Mouse (Mus musculus) liver, embryonic 14.5 days (tissue): Measurements from ENCODE around the gene Slc39a5. TPM values are rescaled to one million over a fixed set of nuclear protein-coding genes. Genes with fewer than 3 reads are reported as not detected.

Experiments used
- ATAC-seq: fragments of 200-750 bp; cut with Nextera tagmentation; 2 replicates; pipeline ENCODE4 v1.8.0; 2017; ENCODE audit warnings: moderate number of reproducible peaks, mild to moderate bottlenecking, moderate library complexity; ENCODE audit not compliant: insufficient read depth
- DNase-seq, 3 experiments: peaks; one replicate each; pipeline ENCODE4 v3.0.0-alpha.2; 2012 to 2013; ENCODE audit warnings: low read depth in 3 of 3, low spot score in 3 of 3
- H3K27ac ChIP-seq: fragments of 300-500 bp; sonication (generic); 2 replicates; pipeline ENCODE4 v1.5.1; 2014; ENCODE audit warnings: moderate library complexity, mild to moderate bottlenecking, control low read depth, inconsistent platforms
- H3K27me3 ChIP-seq: fragments of 300-500 bp; sonication (generic); 2 replicates; pipeline ENCODE4 v1.6.1; 2014; ENCODE audit warnings: mild to moderate bottlenecking, low read length, moderate library complexity; ENCODE audit not compliant: control insufficient read depth, insufficient read depth
- H3K36me3 ChIP-seq: fragments of 300-500 bp; sonication (generic); replicated peaks from 2 replicates; pipeline ENCODE4 v1.6.1; 2014; ENCODE audit warnings: low read depth; ENCODE audit not compliant: control insufficient read depth, insufficient read depth
- H3K4me1 ChIP-seq, 2 experiments: fragments of 200-500 bp in 1 of 2; fragments of 300-500 bp in 1 of 2; sonication (generic) in 1 of 2; replicated peaks; 2 replicates each; pipeline ENCODE4 v1.6.1; 2012 to 2014; ENCODE audit warnings: antibody characterized with exemption in 1 of 2, inconsistent platforms in 1 of 2, low read length in 1 of 2; ENCODE audit not compliant: control insufficient read depth in 2 of 2, insufficient read depth in 2 of 2
- H3K4me2 ChIP-seq: fragments of 300-500 bp; sonication (generic); 2 replicates; pipeline ENCODE4 v1.6.1; 2014; ENCODE audit warnings: low read depth, mild to moderate bottlenecking, control low read depth, moderate library complexity
- H3K4me3 ChIP-seq, 2 experiments: fragments of 200-500 bp in 1 of 2; fragments of 300-500 bp in 1 of 2; sonication (generic) in 1 of 2; 2 replicates each; pipeline ENCODE4 v1.5.1; 2012 to 2014; ENCODE audit warnings: low read depth in 2 of 2, low read length in 2 of 2, mild to moderate bottlenecking in 2 of 2, control low read depth in 1 of 2, inconsistent platforms in 1 of 2, moderate library complexity in 1 of 2; ENCODE audit not compliant: insufficient read depth in 1 of 2
- H3K9ac ChIP-seq: fragments of 300-500 bp; sonication (generic); replicated peaks from 2 replicates; pipeline ENCODE4 v1.6.1; 2014; ENCODE audit warnings: mild to moderate bottlenecking, control low read depth, moderate library complexity
- H3K9me3 ChIP-seq: fragments of 300-500 bp; sonication (generic); 2 replicates; pipeline ENCODE4 v1.6.1; 2016; ENCODE audit warnings: low read length, mixed read lengths; ENCODE audit not compliant: control insufficient read depth
- CTCF ChIP-seq: IDR thresholded peaks from 2 replicates; pipeline ENCODE4 v1.5.1; 2016; ENCODE audit warnings: antibody characterized with exemption, low read depth, control low read depth
- EP300 ChIP-seq: IDR thresholded peaks from 2 replicates; pipeline ENCODE4 v1.6.1; 2016; ENCODE audit warnings: antibody characterized with exemption, low read depth
- WGBS: fragments of 180-500 bp; shearing (Covaris S2); extraction: QIAGEN DNeasy Blood & Tissue Kit; methylation state at CpG from one replicate; pipeline ENCODE4 v1.1.7; 2014; ENCODE audit not compliant: insufficient replicate concordance; 5-methylcytosine and 5-hydroxymethylcytosine counted together
- polyA plus RNA-seq, 2 experiments: library from polyadenylated mRNA; depleted of rRNA in 1 of 2; stranded (reverse) in 1 of 2; unstranded in 1 of 2; fragments of >200 nt; fragmentation: Nextera tagmentation in 1 of 2; extraction: Ambion mirVana in 1 of 2; gene quantifications; 2 replicates each; pipeline versions ENCODE4 v1.2.1 to v1.2.3; 2012 to 2014

Slc39a5 gene
- polyA plus RNA-seq, 2 experiments, result 33.0 to 37.6 TPM

GRCm38 (mm10) chr10:128369218-128369543, 31.8 kb downstream of the Slc39a5 start:
- H3K27me3 ChIP-seq, result no peaks in the 10 kb centered on the region
- peaks cover 8% of the 10 kb centered on the region for H3K36me3 ChIP-seq
- peak overlapping the region; percentile 98 for H3K4me2 ChIP-seq
- H3K27ac ChIP-seq, result peak overlapping the region; percentile 88
- H3K9me3 ChIP-seq, result no peaks in the 10 kb centered on the region
- DNase-seq (no peak), ATAC-seq (no peak)
- peak overlapping the region; percentile 80 to 85 for H3K4me3 ChIP-seq
- no peak for TF ChIP-seq CTCF
- no peak for TF ChIP-seq EP300
- WGBS, result 3% methylated on average over 9 of the region's 9 CpGs
- H3K4me1 ChIP-seq, result peaks cover 14 to 20% of the 10 kb centered on the region in 2 experiments
- peak overlapping the region; percentile 88 for H3K9ac ChIP-seq

- ATAC-seq, result peak; percentile 87
Measured at GRCm38 (mm10) chr10:128368402-128369217, 32.4 kb downstream of the Slc39a5 start, which contains the start of gene Coq10a. Gene Coq10a (minus strand): TSS chr10:128368997.

DNA sequence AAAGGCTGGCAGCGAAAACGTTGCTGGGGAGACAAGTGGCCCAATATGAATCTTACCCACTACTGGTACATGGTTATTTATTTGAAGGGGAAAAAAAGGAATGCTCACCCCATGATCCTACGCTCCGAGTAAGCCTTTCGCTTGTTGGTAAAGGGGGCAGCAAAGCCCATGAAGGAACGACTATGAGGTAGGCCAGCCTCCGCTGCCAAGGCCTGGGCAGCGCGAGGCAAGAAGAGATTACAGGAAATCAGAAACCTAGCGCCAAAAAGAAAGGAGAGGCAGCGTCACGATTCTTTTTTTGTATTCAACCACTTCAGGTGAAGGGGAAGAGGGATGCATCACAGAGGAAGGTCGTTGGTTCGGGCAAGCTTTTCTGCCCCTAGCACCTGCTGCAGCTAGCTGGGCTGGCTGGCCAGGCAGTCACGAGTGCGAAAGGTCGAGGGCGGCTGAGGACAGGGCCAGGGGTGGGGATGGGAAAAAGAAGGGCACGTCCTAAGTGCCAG, 33.1 kb downstream of the Slc39a5 start:
- peak overlapping the region; percentile 88 for H3K9ac ChIP-seq
- peak overlapping the region; percentile 88; the same call in 1 of the 2 replicates for H3K27ac ChIP-seq
- H3K4me3 ChIP-seq, result peak overlapping the region; percentile 80 to 85
- WGBS, result 22% methylated on average over 19 of the region's 19 CpGs
- no peak for DNase-seq
- ATAC-seq, result no peak
- H3K4me1 ChIP-seq, result peaks cover 13 to 14% of the 10 kb centered on the region in 2 experiments
- peak overlapping the region; percentile 98 for H3K4me2 ChIP-seq
- TF ChIP-seq EP300 (no peak), CTCF (no peak)
- no peaks in the 10 kb centered on the region for H3K9me3 ChIP-seq
- no peaks in the 10 kb centered on the region for H3K27me3 ChIP-seq
- H3K36me3 ChIP-seq, result peaks cover 16% of the 10 kb centered on the region

More at GRCm38 (mm10) chr10:128368402-128369217, 32.4 kb downstream of the Slc39a5 start, which contains the start of gene Coq10a:
- TF ChIP-seq CTCF, result no peak
- TF ChIP-seq EP300, result no peak
- no peaks in the 10 kb centered on the region for H3K27me3 ChIP-seq
- under 1% methylated on average over 87 of the region's 87 CpGs for WGBS
- peak within 1 kb of the TSS; percentile 80 to 85 for H3K4me3 ChIP-seq
- H3K4me2 ChIP-seq, result peak within 1 kb of the TSS; percentile 98
- peak within 1 kb of the TSS; percentile 88 for H3K9ac ChIP-seq
- peaks cover 14 to 20% of the 10 kb centered on the region in 2 experiments for H3K4me1 ChIP-seq
- H3K9me3 ChIP-seq, result no peaks in the 10 kb centered on the region
- DNase-seq, result peak; percentile 64 to 78 (median 70)
- peak within 1 kb of the TSS; percentile 88 for H3K27ac ChIP-seq
- peaks cover 9% of the 10 kb centered on the region for H3K36me3 ChIP-seq

GRCm38 (mm10) chr10:128362568-128362967, 38.5 kb downstream of the Slc39a5 start:
- TF ChIP-seq CTCF, result peak; percentile 57; the same call in 1 of the 2 replicates
- TF ChIP-seq EP300, result no peak
- no peaks in the 10 kb centered on the region for H3K4me1 ChIP-seq
- H3K9ac ChIP-seq, result no peak overlapping the region
- H3K27me3 ChIP-seq, result no peaks in the 10 kb centered on the region
- no peaks in the 10 kb centered on the region for H3K9me3 ChIP-seq
- no peak for DNase-seq
- 46% methylated on average over 3 of the region's 3 CpGs for WGBS
- no peak overlapping the region for H3K4me2 ChIP-seq
- peaks cover 64% of the 10 kb centered on the region for H3K36me3 ChIP-seq
- no peak for ATAC-seq
- no peak overlapping the region for H3K4me3 ChIP-seq
- no peak overlapping the region for H3K27ac ChIP-seq

- Histone ChIP-seq H3K9me3 (no peaks in the 10 kb centered on the region), H3K27ac (no peak overlapping the region), H3K4me3 (no peak overlapping the region), H3K4me2 (no peak overlapping the region), H3K9ac (no peak overlapping the region), H3K27me3 (no peaks in the 10 kb centered on the region), H3K36me3 (peaks cover 68% of the 10 kb centered on the region), H3K4me1 (no peaks in the 10 kb centered on the region)
- TF ChIP-seq CTCF (no peak), EP300 (no peak)
- no peak for DNase-seq
- no peak for ATAC-seq
- 83% methylated on average over 6 of the region's 6 CpGs for WGBS
Measured at GRCm38 (mm10) chr10:128361836-128362235, 39.2 kb downstream of the Slc39a5 start.
